Mouse (Mus musculus): ENCODE data around the gene Lsm14b. TPM values are rescaled to one million over a fixed set of nuclear protein-coding genes. Genes with fewer than 3 reads are reported as not detected.

Lsm14b gene
- polyA plus RNA-seq, 2 experiments, result 7.8 to 75.6 TPM

- no peaks in the 10 kb centered on the region for H3K27me3 ChIP-seq (ENCODE audit: control insufficient read depth, insufficient read depth, low read length)
- H3K9me3 ChIP-seq (ENCODE audit: control insufficient read depth, low read length), result no peaks in the 10 kb centered on the region
- peak; percentile 55 for DNase-seq (ENCODE audit: low spot score)
- peak; percentile 39; the same call in 1 of the 2 replicates for ATAC-seq (ENCODE audit: low FRiP score, low read depth)
- 0 out of 2 replicates have a peak, but pooled peaks have one; percentile 4 for TF ChIP-seq POLR2A (IDR thresholded peaks at IDR 0.05; ENCODE audit: borderline replicate concordance, extremely low read depth, insufficient read depth, insufficient read length)
- H3K4me3 ChIP-seq (replicated peaks; ENCODE audit: low read length), result peak overlapping the region; percentile 98
- WGBS, result 0% methylated on average over 51 of the region's 66 CpGs
- H3K4me1 ChIP-seq (ENCODE audit: control insufficient read depth, insufficient read depth, low read length), result peaks cover 23% of the 10 kb centered on the region
- H3K4me2 ChIP-seq (replicated peaks; ENCODE audit: low read depth, low read length, severe bottlenecking), result peak overlapping the region; percentile 88
- H3K36me3 ChIP-seq (ENCODE audit: control insufficient read depth, insufficient read depth, low read length), result peaks cover 14% of the 10 kb centered on the region
- H3K27ac ChIP-seq (replicated peaks; ENCODE audit: low read depth, low read length), result peak overlapping the region; percentile 90
- H3K9ac ChIP-seq (ENCODE audit: low read depth, low read length, severe bottlenecking), result peak overlapping the region; percentile 85
Observed at GRCm38 (mm10) chr2:180042858-180043515, 18.2 kb downstream of the Lsm14b start.

GRCm38 (mm10) chr2:180045283-180045682 is 20.5 kb downstream of the Lsm14b start:
- Histone ChIP-seq H3K9me3 (ENCODE audit: control insufficient read depth, low read length) (no peaks in the 10 kb centered on the region), H3K4me3 (replicated peaks; ENCODE audit: low read length) (no peak overlapping the region), H3K27me3 (ENCODE audit: control insufficient read depth, insufficient read depth, low read length) (no peaks in the 10 kb centered on the region), H3K9ac (ENCODE audit: low read depth, low read length, severe bottlenecking) (no peak overlapping the region), H3K4me1 (ENCODE audit: control insufficient read depth, insufficient read depth, low read length) (peaks cover 22% of the 10 kb centered on the region), H3K4me2 (replicated peaks; ENCODE audit: low read depth, low read length, severe bottlenecking) (no peak overlapping the region), H3K27ac (replicated peaks; ENCODE audit: low read depth, low read length) (no peak overlapping the region), H3K36me3 (ENCODE audit: control insufficient read depth, insufficient read depth, low read length) (no peaks in the 10 kb centered on the region)
- ATAC-seq (ENCODE audit: low FRiP score, low read depth), result no peak
- peak; percentile 83 for DNase-seq (ENCODE audit: low spot score)
- 50% methylated on average over 4 of the region's 4 CpGs for WGBS
- no peak for TF ChIP-seq POLR2A (IDR thresholded peaks at IDR 0.05; ENCODE audit: borderline replicate concordance, extremely low read depth, insufficient read depth, insufficient read length)

- Histone ChIP-seq H3K36me3 (ENCODE audit: control insufficient read depth, insufficient read depth, low read length) (peaks cover 4% of the 10 kb centered on the region; the same call in 1 of the 2 replicates), H3K4me2 (replicated peaks; ENCODE audit: low read depth, low read length, severe bottlenecking) (no peak overlapping the region), H3K27ac (replicated peaks; ENCODE audit: low read depth, low read length) (no peak overlapping the region), H3K4me1 (ENCODE audit: control insufficient read depth, insufficient read depth, low read length) (peaks cover 11% of the 10 kb centered on the region; the same call in 1 of the 2 replicates), H3K4me3 (replicated peaks; ENCODE audit: low read length) (no peak overlapping the region), H3K27me3 (ENCODE audit: control insufficient read depth, insufficient read depth, low read length) (no peaks in the 10 kb centered on the region), H3K9ac (ENCODE audit: low read depth, low read length, severe bottlenecking) (no peak overlapping the region), H3K9me3 (ENCODE audit: control insufficient read depth, low read length) (no peaks in the 10 kb centered on the region)
- 88% methylated on average over 3 of the region's 3 CpGs for WGBS
- no peak for ATAC-seq (ENCODE audit: low FRiP score, low read depth)
- no peak for TF ChIP-seq POLR2A (IDR thresholded peaks at IDR 0.05; ENCODE audit: borderline replicate concordance, extremely low read depth, insufficient read depth, insufficient read length)
- no peak for DNase-seq (ENCODE audit: low spot score)
Observed at GRCm38 (mm10) chr2:180047580-180047979, 22.8 kb downstream of the Lsm14b start.

- peaks cover 9% of the 10 kb centered on the region for H3K36me3 ChIP-seq (ENCODE audit: control insufficient read depth, insufficient read depth, low read length)
- no peak overlapping the region for H3K27ac ChIP-seq (replicated peaks; ENCODE audit: low read depth, low read length)
- H3K4me2 ChIP-seq (replicated peaks; ENCODE audit: low read depth, low read length, severe bottlenecking), result no peak overlapping the region
- H3K4me1 ChIP-seq (ENCODE audit: control insufficient read depth, insufficient read depth, low read length), result peaks cover 11% of the 10 kb centered on the region; the same call in 1 of the 2 replicates
- H3K9me3 ChIP-seq (ENCODE audit: control insufficient read depth, low read length), result no peaks in the 10 kb centered on the region
- DNase-seq (ENCODE audit: low spot score) (no peak), ATAC-seq (ENCODE audit: low FRiP score, low read depth) (no peak)
- no peaks in the 10 kb centered on the region for H3K27me3 ChIP-seq (ENCODE audit: control insufficient read depth, insufficient read depth, low read length)
- no peak overlapping the region for H3K9ac ChIP-seq (ENCODE audit: low read depth, low read length, severe bottlenecking)
- 94% methylated on average over 18 of the region's 18 CpGs for WGBS
- no peak for TF ChIP-seq POLR2A (IDR thresholded peaks at IDR 0.05; ENCODE audit: borderline replicate concordance, extremely low read depth, insufficient read depth, insufficient read length)
- H3K4me3 ChIP-seq (replicated peaks; ENCODE audit: low read length), result no peak overlapping the region
Observed at GRCm38 (mm10) chr2:180047980-180048635, 23.3 kb downstream of the Lsm14b start.

GRCm38 (mm10) chr2:180050986-180051385 is 26.2 kb downstream of the Lsm14b start:
- peak; percentile 57; the same call in 1 of the 2 replicates for ATAC-seq (ENCODE audit: low FRiP score, low read depth)
- 20% methylated on average over 5 of the region's 5 CpGs for WGBS
- Histone ChIP-seq H3K4me1 (ENCODE audit: control insufficient read depth, insufficient read depth, low read length) (no peaks in the 10 kb centered on the region), H3K36me3 (ENCODE audit: control insufficient read depth, insufficient read depth, low read length) (peaks cover 30% of the 10 kb centered on the region), H3K27ac (replicated peaks; ENCODE audit: low read depth, low read length) (no peak overlapping the region), H3K4me2 (replicated peaks; ENCODE audit: low read depth, low read length, severe bottlenecking) (no peak overlapping the region), H3K4me3 (replicated peaks; ENCODE audit: low read length) (no peak overlapping the region), H3K27me3 (ENCODE audit: control insufficient read depth, insufficient read depth, low read length) (no peaks in the 10 kb centered on the region), H3K9me3 (ENCODE audit: control insufficient read depth, low read length) (no peaks in the 10 kb centered on the region), H3K9ac (ENCODE audit: low read depth, low read length, severe bottlenecking) (no peak overlapping the region)
- TF ChIP-seq POLR2A (IDR thresholded peaks at IDR 0.05; ENCODE audit: borderline replicate concordance, extremely low read depth, insufficient read depth, insufficient read length), result no peak
- peak; percentile 67 for DNase-seq (ENCODE audit: low spot score)
